In the genomic region with DNA sequence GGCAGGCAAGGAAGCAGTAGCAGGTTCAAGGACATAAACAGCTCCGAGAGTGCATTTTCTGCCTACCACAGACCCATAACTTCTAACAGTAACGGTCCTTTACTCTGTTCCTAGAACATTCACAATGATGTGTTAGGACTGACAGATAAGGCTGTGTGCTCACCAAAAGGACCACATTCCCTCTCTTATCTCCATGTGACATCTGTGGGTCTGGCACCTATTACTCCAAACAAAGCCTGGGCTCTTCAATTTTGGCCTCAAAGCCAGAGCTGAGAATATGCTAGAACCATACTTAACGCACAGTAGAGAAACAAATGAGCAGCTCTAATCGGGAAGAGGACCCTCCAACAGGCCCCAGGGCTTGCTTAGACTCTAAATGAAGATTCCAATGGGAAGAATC, we compare ENCODE assay signal across 22 mouse cellular contexts. TPM values are rescaled to one million over a fixed set of nuclear protein-coding genes. Genes with fewer than 3 reads are reported as not detected.
"Had no signal": no experiment of that assay in that cellular context is flagged by ENCODE, and none has a peak within 500 bp of the region (broad histone marks: within the 10 kb centered on the region; RNA-seq: fewer than 3 reads in every experiment).

No protein-coding gene starts in this region.

- H3K9me3 ChIP-seq: kidney, embryonic 15.5 days; limb, embryonic 15.5 days; neural tube, embryonic 12.5 days had no signal

- H3K4me3 ChIP-seq: kidney, embryonic 15.5 days; left cerebral cortex, adult 2 months; limb, embryonic 15.5 days; neural tube, embryonic 12.5 days had no signal

- H3K36me3 ChIP-seq: kidney, embryonic 15.5 days; limb, embryonic 15.5 days; neural tube, embryonic 12.5 days had no signal

- H3K27me3 ChIP-seq: kidney, embryonic 15.5 days; neural tube, embryonic 12.5 days had no signal

- H3K4me2 ChIP-seq: kidney, embryonic 15.5 days; limb, embryonic 15.5 days; neural tube, embryonic 12.5 days had no signal

- H3K27ac ChIP-seq: kidney, embryonic 15.5 days; left cerebral cortex, adult 2 months; limb, embryonic 15.5 days; neural tube, embryonic 12.5 days had no signal

- DNase-seq: kidney, adult 18-20 months; kidney, postnatal 14 days; lung, adult 18-20 months; midbrain, embryonic 14.5 days; right cerebral cortex, postnatal 4 days; spleen, adult 18-20 months; thymus, adult 18-20 months; thymus, postnatal 14 days had no signal

- H3K4me1 ChIP-seq: neural tube, embryonic 12.5 days had no signal

- H3K9ac ChIP-seq: kidney, embryonic 15.5 days; limb, embryonic 15.5 days; neural tube, embryonic 12.5 days had no signal

RNA-seq across cellular contexts. Expression of a gene that starts 14.0 kb away (rescaled TPM):
- total RNA-seq: layer of hippocampus, postnatal 25 days; left cerebral cortex, adult 2 months; left cerebral cortex, postnatal 14 days; megakaryocyte progenitor cell, adult 5-6 weeks; monocyte, adult 5-6 weeks had no signal
- polyA plus RNA-seq: intestine, embryonic 14.5 days; kidney, embryonic 15.5 days; limb, embryonic 11.5 days; limb, embryonic 15.5 days; lung, embryonic 16.5 days; midbrain, embryonic 14.5 days; neural tube, embryonic 12.5 days; stomach, embryonic 14.5 days; urinary bladder, adult 2 months had no signal

RNA-seq across cellular contexts. Expression of a gene that starts 30.2 kb away (rescaled TPM):
- total RNA-seq: megakaryocyte progenitor cell, adult 5-6 weeks; monocyte, adult 5-6 weeks; neutrophil, adult 5-6 weeks had no signal
- polyA plus RNA-seq: kidney, embryonic 15.5 days; limb, embryonic 11.5 days; limb, embryonic 15.5 days; lung, embryonic 16.5 days; midbrain, embryonic 14.5 days; neural tube, embryonic 12.5 days; urinary bladder, adult 2 months had no signal

RNA-seq across cellular contexts. Expression of a gene that starts 32.2 kb away (rescaled TPM):
- total RNA-seq: left cerebral cortex, postnatal 14 days; megakaryocyte progenitor cell, adult 5-6 weeks; neutrophil, adult 5-6 weeks had no signal
- polyA plus RNA-seq: intestine, embryonic 14.5 days; limb, embryonic 11.5 days; limb, embryonic 15.5 days; lung, embryonic 16.5 days; midbrain, embryonic 14.5 days; neural tube, embryonic 12.5 days; stomach, embryonic 14.5 days; urinary bladder, adult 2 months had no signal

RNA-seq across cellular contexts. Expression of a gene that starts 51.6 kb away (rescaled TPM):
- total RNA-seq: layer of hippocampus, postnatal 25 days; left cerebral cortex, adult 2 months; megakaryocyte progenitor cell, adult 5-6 weeks; monocyte, adult 5-6 weeks; neutrophil, adult 5-6 weeks had no signal
- polyA plus RNA-seq: intestine, embryonic 14.5 days; kidney, embryonic 15.5 days; limb, embryonic 11.5 days; limb, embryonic 15.5 days; lung, embryonic 16.5 days; midbrain, embryonic 14.5 days; neural tube, embryonic 12.5 days; stomach, embryonic 14.5 days; urinary bladder, adult 2 months had no signal
